Mouse (Mus musculus): ENCODE data around the gene Gm3558. TPM values are rescaled to one million over a fixed set of nuclear protein-coding genes. Genes with fewer than 3 reads are reported as not detected.
"Not testable (repeated sequence)": the region's sequence is repeated elsewhere in the genome, so short reads cannot be mapped to it uniquely, and the experiment has no call there.

The Gm3558 gene
- not detected in 2 replicates for polyA plus RNA-seq (2012)

DNA sequence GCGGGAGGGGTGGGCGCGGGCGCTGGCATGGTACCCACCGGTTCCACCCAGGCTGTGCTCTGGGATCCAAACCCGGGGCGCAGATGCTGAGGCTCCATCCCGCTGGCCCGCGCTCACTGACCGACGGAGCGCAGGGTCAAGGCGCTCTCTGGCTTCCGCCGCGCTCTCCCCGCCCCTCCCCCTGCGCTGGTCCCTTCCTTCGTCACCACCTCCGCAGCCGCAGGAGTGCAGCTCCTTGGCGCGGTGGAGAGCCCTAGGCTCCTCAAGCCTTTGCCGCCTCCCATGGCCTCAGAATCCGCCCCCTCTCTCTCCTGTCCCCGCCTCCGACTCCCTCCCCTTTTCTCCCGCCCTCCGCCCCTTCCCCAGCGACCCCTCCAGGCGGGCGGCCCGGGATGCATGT, at the start of gene Gm3558:
TSS of gene Gm3558 (minus strand) at position 185 of the 400 bp plus-strand sequence.
- TF ChIP-seq GATA1 (IDR thresholded peaks at IDR 0.05; ENCODE audit: low read length) = not testable (repeated sequence)

DNA sequence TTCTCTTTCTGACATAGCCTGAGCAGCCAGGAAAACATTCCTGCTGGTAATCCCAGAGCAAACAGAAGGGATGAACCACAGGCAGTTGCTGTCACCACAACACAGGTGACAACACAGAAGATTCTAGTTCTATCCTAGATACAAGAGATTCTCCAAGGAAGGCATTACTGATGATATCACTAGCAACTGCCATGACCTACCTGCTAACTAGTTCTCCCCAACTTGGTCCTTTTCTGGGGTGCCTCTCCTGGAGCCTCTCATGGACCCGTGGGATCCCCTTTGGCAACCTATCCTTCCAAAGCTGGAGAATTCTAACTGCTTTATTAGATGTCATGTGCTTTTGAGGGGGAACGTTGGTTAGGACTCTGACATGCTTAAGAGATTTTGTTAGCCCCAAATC, 27.1 kb upstream of the Gm3558 start, which contains the start of gene Gm10338:
TSS of gene Gm10338 (minus strand) at position 101 of the 400 bp plus-strand sequence.
- TF ChIP-seq GATA1 (IDR thresholded peaks at IDR 0.05; ENCODE audit: low read length) = not testable (repeated sequence)

Other genes with a start within 250 kb of the Gm3558 start
- gene Gm5797, start 236.2 kb downstream of the Gm3558 start, polyA plus RNA-seq (2012) = not detected in 2 replicates
- gene Gm8374, start 203.4 kb downstream of the Gm3558 start, polyA plus RNA-seq (2012) = not detected in 2 replicates
- not detected in 2 replicates for gene Gm3755, start 117.6 kb downstream of the Gm3558 start, polyA plus RNA-seq (2012)
- not detected in 2 replicates for gene Gm3752, start 84.8 kb downstream of the Gm3558 start, polyA plus RNA-seq (2012)
- not detected in 2 replicates for gene Gm10338, start 27.0 kb upstream of the Gm3558 start, polyA plus RNA-seq (2012)
- not detected in 2 replicates for gene Gm10128, start 75.4 kb upstream of the Gm3558 start, polyA plus RNA-seq (2012)
- gene Gm26661, start 223.0 kb upstream of the Gm3558 start, polyA plus RNA-seq (2012) = not detected in 2 replicates
- 5.9 and 8.2 TPM in 2 replicates for gene Flnb, start 249.4 kb upstream of the Gm3558 start, polyA plus RNA-seq (2012)